Mouse (Mus musculus): ENCODE data around the gene Evc2.

DNA sequence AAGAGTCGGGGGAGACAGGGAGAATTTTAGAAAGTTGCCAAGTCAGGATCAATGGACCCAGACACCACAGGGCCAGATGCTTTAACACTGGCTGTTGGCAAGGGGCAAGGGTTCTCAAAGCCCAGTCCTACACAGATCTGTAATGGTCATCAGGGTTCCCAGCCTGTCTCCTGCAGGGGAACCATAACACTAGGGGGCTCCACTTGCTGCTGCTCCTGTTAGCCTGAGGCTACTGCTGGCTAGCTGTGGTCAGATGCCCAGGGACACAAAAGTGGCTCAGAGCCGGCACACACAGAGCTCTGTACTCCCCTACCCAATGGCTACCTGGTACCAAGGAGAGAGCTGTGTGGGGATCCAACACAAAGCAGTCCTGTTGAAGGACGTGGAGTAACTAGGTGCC lies 97.1 kb downstream of the Evc2 start:
- no peak for TF ChIP-seq CTCF (IDR thresholded peaks at IDR 0.05; ENCODE audit: borderline replicate concordance, insufficient read depth, low read depth, low read length)
- TF ChIP-seq POLR2A (IDR thresholded peaks at IDR 0.05; ENCODE audit: borderline replicate concordance, insufficient read depth, low read length), result no peak
